Mouse (Mus musculus): ENCODE measurements around the gene Gm28269.

Gm28269 gene

DNA sequence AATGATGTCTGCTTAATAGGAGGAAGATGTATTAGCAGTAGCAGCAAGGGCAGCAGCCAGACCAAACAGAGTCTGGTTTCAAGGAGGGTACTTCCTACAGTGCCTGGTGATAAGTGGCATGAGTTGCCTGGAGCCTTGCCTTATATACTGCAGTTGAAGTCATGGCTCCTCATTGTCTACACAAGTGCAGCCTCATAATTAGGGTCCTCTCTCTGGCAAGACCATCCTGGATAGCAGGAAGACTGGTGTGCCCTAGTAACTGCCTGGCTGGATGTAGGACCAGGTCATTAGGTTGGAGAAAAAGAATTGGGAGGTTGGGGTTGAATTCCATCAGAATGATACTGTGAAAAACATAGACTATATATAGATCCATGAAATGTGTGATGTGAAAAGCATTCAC is at the start of gene Gm28269:
Gene Gm28269, minus strand, starts transcription at position 101 of the 400 bp plus-strand sequence.
- DNase-seq, result no peak

DNA sequence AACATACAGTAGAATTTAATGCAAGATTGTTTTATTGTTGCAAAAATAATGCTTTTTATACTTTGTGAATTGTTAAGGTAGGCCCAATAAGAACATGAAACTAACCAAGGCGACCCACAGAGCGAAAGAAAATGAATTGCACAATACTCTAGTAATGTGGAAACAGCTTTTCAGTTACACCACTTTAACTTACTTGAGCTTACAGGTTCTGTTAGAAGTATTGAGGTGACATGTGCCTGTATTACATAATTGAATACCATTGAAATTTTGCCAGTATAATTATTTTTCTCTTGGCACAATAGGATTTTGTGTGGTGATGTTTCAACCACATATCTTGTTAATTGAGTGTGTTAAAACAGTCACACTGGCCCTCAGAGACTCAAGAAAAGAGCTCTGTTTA is 28.0 kb downstream of the Gm28269 start:
- DNase-seq, result no peak

DNA sequence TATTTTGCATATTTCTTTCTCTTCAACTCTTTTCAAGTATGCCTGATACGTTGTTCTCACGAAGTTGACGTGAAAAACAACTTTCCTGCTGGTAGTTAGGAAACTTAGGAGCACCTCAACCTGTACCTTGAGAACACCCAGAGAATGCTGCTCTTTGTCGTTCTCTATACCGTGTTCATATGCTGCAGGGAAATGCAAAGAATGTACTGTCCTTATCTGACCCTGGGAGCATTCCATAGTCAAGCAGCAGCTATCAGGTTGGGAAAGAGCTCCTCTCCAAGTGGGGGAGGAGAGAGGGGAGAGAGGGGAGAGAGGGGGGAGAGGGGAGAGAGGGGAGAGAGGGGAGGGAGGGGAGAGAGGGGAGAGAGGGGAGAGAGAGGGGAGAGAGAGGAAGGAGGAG is 29.6 kb downstream of the Gm28269 start:
- DNase-seq, result no peak

DNA sequence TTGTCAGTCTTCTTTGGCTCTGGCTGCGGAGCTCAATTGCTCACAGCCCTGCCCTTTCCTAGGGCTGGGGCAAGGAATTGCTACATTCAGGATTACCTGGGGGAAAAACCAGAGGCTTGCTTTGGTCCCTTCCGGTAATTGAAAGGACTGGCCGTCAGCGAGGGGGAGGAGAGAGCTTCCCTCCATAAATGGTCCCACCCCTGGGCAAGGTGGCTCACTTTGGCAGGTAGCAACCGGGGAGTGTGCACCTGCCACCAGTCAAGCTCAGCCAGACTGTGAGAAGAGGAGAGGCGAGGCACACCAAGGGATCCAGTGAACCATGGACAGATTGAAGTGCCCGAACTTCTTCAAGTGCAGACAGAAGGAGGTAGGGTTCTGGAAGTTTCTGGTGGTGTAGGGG is 30.1 kb downstream of the Gm28269 start, which contains the start of gene Slc6a14:
Gene Slc6a14, plus strand, starts transcription at position 68 of the 400 bp plus-strand sequence.
- no peak for DNase-seq

DNA sequence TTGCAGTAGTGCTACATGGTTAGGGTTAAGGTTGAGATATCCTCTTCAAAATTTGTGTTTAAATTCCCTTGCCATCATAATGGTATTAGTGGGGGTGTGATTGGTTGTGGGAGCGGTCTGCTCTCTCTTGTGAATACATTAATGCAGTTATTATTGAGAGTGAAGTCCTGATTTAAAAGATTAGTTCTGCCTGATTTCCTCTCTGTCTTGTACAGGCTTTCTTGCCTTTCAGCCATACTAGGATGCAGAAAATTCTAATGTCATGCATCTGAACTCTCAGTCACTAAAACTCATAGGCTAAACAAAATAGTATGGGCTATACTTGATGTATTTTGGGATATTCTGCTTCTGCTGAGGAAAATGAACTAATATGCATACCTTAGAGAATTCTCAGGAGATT is 40.4 kb downstream of the Gm28269 start:
- DNase-seq, result no peak

DNA sequence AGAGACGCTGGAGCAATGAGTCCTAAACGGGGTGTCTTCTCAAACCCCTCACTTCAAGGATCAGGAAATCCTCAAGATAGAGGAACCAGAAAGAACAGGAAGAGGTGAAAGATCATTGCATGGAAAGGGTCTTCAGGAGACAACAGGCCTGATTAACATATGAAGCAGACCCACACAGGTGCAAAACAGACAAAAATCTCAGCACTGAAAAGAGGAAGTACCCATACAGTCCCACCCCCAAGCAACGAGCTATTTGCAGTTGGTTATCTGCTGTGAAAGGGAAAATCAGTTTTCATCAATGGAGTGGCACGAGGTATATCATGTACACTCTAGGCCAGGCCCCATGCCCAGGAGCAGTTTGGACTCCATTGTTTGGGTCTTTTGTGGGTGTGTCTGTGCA is 43.3 kb downstream of the Gm28269 start:
- DNase-seq, result no peak

DNA sequence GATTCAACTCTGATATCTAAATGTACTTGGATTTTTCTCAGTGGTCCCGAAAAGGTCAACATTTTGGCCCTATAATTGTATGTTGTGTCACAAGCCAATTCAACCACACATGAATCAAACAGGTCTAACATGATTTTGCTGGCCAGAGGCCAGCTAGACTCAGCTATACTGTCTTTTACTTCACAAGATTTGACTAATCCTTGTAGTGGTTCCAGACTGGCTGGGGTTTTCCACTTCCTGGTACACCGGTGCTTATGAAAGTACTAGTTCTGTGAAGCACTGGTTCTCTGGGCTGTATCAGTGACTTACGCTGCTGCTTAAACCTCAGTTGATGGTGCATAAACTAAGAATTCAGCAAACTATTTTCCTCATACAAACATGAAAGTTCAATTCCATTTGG is 49.2 kb downstream of the Gm28269 start:
- DNase-seq, result no peak

DNA sequence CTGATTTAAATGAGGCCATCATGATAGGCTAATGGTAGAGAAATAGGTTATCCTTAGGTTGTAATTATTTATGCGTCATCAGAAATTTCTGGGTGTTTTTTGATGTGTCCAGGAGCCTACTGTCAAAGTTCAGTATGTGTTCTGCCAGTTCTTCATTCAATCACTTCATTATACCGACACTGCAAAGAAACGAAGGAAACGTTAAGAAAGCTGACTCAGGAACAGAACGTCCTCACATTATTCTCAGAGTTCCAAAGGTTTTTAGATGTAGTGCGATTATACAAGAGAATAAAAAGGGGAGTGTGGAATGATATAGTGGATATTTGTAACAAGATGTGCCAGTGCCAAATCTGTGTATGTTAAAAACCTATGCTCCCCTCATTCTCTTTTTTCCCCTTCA is 49.7 kb downstream of the Gm28269 start:
- DNase-seq, result no peak

All from thymus, postnatal 14 days (tissue).